Mouse (Mus musculus) ZHBTc4 (cell line): Measurements from ENCODE around the gene Wnt10b.

Experiments used
- DNase-seq: peaks from one replicate; pipeline ENCODE4 v3.0.0-alpha.2; 2011; ENCODE audit warnings: low read depth, low spot score

The Wnt10b gene

DNA sequence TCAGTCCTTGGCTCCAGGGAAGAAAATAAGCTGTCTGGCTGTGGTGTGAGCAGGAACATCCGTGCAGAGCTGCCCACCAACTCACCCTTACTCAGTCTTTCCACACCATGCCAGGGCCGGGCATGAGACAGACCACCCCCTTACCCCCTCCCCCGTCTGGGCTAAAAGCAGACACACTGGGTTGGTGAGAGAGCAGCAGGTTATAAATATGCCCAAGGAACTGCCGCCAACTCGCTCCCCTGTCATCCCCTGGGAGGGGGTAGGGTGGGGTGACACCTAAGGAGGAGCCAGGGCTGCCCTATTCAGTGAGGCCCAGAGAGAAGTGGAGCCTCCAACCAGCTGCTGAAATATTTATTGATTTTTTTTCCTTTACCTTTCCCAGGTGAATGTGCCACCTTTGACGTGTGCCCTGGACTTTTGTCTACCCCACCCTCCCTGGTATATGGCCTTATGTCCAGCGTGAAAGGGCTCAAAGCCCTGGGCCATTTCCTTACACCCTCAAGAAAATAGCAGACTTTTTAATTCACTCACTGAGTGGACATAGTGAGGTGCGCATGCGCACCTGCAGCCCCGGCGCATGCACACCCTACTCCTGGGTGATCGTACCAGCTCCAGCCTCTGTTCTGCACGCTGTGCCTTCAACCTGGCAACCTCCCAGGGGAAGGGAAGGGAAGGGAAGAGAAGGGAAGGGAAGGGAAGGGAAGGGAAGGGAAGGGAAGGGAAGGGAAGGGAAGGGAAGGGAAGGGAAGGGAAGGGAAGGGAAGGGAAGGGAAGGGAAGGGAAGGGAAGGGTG lies 19.0 kb upstream of the Wnt10b start:
- DNase-seq = no peak

DNA sequence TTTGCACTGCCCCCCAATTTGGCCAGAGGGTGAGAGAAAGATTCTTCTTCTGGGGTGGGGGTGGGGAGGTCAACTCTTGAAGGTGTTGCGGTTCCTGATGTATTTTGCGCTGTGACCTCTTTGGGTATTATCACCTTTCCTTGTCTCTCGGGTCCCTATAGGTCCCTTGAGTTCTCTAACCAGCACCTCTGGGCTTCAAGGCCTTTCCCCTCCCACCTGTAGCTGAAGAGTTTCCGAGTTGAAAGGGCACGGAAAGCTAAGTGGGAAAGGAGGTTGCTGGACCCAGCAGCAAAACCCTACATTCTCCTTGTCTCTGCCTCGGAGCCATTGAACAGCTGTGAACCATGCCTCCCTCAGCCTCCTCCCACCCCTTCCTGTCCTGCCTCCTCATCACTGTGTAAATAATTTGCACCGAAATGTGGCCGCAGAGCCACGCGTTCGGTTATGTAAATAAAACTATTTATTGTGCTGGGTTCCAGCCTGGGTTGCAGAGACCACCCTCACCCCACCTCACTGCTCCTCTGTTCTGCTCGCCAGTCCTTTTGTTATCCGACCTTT lies 15.3 kb upstream of the Wnt10b start:
- DNase-seq = no peak

DNA sequence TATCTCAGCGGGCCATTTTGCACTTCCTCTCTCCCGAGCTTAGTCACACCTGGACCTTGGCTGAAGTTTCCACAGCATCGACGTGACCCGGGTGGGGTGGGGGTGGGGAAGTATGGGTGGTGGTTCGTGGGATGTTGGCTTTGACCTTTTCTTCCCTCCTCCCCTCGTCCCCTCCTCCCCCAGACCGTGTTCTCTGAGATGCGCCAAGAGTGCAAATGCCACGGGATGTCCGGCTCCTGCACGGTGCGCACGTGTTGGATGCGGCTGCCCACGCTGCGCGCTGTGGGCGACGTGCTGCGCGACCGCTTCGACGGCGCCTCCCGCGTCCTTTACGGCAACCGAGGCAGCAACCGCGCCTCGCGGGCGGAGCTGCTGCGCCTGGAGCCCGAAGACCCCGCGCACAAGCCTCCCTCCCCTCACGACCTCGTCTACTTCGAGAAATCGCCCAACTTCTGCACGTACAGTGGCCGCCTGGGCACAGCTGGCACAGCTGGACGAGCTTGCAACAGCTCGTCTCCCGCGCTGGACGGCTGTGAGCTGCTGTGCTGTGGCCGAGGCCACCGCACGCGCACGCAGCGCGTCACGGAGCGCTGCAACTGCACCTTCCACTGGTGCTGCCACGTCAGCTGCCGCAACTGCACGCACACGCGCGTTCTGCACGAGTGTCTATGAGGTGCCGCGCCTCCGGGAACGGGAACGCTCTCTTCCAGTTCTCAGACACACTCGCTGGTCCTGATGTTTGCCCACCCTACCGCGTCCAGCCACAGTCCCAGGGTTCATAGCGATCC lies 14.5 kb upstream of the Wnt10b start:
- DNase-seq = peak; percentile 48

DNA sequence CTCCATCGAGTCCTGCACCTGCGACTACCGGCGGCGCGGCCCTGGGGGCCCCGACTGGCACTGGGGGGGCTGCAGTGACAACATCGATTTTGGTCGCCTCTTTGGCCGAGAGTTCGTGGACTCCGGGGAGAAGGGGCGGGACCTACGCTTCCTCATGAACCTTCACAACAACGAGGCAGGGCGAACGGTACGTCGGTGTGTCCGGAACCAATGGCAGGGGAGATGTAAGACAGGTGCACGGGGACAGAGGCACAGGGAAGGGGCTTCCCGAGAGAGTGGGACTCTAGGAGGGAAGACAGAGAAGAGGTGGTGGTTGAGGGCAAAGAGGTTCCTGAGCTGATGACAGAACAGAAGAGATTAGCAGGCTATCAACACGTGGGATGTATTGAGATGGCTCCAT lies 13.8 kb upstream of the Wnt10b start:
- DNase-seq = peak; percentile 47

DNA sequence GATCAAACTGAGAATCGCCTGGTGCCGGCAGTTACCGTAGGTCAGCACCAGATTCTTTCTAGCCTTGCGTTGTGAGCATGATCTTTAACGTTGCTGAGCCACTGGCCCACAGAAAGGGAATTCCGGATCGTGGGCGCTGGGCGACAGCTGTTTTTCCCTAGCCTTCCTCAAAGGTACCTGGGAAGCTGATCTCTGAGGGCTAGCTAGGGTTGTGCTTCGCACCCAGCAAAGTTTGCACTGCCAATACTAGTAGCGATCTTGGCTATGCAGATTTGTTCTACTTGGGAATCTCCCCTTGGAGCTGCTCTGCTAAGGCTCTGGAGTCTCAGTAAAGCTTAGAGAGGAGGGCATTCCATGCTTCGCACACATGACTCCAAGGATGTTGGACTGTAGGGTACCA lies 13.3 kb upstream of the Wnt10b start:
- DNase-seq = peak; percentile 37

DNA sequence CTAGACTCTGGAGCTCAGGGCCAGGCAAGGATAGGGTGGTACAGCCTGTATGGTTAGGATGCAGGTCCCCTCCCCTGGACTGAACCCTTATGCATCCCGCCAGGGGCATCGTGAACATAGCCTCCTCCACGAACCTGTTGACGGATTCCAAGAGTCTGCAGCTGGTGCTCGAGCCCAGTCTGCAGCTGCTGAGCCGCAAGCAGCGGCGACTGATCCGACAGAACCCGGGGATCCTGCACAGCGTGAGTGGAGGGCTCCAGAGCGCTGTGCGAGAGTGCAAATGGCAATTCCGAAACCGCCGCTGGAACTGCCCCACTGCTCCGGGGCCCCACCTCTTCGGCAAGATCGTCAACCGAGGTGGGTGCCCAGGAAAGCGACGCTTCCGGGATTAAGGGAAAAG lies 12.8 kb upstream of the Wnt10b start:
- DNase-seq = peak; percentile 48

DNA sequence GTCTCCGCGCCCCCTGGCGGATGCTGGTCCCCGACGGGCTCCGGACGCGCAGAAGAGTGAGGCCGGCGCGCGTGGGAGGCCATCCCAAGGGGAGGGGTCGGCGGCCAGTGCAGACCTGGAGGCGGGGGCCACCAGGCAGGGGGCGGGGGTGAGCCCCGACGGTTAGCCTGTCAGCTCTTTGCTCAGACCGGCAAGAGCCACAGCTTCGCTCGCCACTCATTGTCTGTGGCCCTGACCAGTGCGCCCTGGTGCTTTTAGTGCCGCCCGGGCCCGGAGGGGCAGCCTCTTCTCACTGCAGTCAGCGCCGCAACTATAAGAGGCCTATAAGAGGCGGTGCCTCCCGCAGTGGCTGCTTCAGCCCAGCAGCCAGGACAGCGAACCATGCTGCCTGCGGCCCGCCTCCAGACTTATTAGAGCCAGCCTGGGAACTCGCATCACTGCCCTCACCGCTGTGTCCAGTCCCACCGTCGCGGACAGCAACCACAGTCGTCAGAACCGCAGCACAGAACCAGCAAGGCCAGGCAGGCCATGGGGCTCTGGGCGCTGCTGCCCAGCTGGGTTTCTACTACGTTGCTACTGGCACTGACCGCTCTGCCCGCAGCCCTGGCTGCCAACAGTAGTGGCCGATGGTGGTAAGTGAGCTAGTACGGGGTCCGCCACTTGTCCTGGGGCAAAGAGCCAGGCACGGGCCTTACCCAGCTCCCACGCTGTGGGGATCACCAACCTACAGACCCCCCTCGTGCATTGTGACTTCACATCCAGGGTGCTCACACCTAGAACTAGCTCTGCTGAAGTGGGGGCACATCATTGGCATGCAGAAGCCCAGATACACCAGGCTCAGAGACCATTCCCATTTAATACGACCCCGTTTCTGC lies 11.9 kb upstream of the Wnt10b start, which contains the start of gene Wnt1:
TSS of gene Wnt1 (plus strand) at position 197 of the 875 bp plus-strand sequence.
- DNase-seq = peak; percentile 72

DNA sequence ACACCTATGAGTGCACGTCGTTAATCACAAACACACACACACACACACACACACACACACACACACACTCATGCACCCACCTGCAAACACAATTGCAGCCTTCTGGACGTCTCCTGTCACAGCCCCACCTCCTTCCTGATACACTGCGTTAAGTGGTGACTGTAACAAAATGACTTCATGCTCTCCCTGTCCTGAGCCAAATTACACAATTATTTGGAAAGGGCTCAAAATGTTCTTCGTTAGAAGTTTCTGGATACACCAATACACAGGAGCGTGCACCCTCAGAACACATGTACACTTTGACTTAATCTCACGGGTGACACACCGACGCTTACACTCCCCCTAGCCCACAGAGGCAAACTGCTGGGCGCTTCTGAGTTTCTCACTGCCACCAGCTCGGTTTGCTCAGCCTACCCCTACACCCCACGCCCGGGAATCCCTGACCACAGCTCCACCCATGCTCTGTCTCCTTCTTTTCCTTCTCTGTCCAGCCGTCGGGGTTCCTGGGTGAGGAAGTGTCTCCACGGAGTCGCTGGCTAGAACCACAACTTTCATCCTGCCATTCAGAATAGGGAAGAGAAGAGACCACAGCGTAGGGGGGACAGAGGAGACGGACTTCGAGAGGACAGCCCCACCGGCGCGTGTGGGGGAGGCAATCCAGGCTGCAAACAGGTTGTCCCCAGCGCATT lies 11.2 kb upstream of the Wnt10b start:
- DNase-seq = no peak

DNA sequence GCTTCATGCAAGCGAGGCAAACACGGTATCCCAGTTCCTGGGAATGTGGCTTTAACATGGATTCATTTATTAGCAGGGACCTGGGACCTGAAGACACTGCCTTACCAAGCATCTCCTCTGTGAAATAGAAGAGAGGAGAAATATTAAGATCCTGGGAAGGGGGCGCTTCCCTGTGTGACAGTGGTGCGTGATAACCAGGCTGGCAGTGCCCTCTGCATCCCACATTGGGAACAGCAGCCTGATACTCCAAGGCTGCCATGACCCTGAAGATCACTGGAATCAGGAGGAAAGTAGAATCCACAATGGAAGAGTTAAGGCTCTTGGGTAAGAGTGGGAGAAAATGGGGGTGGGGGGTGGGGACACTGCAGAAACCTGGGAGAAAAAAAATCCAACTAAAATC lies 10.0 kb upstream of the Wnt10b start:
- DNase-seq = peak; percentile 49

DNA sequence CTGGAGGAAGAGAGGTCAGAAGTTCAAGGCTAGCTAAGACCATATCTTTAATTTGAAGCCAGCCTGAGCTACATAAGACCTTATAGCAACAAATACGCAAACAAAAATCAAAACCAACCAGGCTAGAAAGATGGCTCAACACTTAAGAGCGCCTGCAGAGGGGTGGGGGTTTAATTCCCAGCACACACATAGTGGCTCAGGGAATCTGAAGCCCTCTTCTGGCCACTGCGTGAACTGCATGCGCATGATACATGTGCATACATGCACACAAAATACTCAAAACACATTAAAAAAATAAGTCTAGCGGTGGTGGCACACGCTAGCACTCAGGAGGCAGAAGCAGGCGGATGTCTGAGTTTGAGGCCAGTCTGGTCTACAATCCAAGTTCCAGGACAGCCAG lies 7.8 kb upstream of the Wnt10b start:
- peak; percentile 88 for DNase-seq

DNA sequence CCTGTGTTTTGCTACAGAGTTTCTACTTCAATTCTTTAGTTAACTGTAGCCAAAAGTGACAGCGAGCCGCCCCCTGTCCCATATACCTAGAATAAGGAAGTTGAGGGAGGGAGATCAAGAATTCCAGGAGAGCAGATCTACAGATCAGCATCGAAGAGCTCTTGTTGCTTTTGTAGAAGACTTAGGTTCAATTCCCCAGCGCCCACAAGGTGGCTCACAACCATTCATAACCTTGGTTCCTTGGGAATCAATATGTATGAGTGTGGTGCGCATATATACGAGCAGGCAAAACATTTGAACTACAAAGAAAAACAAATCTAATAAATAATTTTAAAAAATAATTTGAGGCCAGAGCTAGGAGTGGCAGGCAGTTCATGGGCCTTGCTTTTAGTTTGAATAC lies 3.2 kb upstream of the Wnt10b start:
- no peak for DNase-seq

DNA sequence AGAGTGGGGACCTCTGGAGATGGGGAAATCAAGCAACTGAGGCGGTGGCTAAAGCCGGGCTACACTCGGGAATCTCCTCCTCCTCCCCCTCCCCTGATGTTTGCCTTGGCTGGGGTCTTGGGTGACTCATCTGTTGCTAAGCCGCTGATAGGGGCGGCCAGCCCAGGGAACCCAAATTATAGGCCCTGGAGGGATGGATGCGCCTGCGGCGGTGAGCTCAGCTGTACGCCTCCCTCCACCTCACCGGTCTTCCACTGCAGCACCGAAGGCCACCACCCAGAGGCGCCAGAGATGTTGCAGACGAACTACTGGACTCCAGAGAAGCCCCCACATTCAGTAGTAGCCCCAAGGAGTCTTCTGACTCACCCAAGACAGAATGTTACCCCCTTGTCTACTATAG lies 2.6 kb upstream of the Wnt10b start:
- peak; percentile 58 for DNase-seq

DNA sequence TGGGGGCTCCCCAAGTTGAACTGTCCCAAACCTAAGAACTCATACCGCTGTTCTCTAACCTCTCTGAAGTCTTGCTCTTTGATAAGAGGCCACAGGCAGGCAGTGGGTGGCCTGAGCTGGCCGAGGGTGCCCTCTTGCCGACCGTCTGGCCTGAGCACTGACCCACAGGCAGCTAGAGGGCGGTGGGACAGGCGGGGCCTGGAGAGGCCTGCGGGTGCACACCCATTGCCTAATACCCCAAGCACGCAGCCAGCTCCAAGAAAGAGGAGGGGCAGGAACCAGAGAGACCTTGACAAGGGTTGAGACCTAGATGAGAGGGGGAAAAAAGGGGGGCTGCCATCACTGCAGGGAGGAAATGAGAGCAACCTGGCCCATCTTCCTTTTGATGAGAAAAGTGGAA lies 2.1 kb upstream of the Wnt10b start:
- no peak for DNase-seq

DNA sequence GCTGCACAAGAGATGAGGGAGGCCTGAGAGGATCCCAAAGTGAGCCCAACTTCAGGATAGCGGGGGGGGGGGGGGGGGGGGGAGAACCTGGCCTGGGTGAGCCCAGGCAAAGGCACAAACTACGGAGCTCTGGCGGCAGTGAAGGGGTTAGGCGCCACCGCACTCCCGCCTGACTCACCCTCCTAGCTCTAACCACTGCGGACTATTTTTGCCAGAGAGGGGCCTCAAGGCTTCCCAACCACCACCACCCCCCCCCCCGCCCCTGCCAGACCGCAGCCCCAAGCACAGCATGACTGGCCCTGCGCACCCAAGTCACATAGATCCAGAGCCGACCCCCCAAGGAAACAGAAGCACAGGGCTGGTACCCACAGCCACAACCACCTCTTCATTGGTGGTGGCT lies 856 bp upstream of the Wnt10b start:
- no peak for DNase-seq

DNA sequence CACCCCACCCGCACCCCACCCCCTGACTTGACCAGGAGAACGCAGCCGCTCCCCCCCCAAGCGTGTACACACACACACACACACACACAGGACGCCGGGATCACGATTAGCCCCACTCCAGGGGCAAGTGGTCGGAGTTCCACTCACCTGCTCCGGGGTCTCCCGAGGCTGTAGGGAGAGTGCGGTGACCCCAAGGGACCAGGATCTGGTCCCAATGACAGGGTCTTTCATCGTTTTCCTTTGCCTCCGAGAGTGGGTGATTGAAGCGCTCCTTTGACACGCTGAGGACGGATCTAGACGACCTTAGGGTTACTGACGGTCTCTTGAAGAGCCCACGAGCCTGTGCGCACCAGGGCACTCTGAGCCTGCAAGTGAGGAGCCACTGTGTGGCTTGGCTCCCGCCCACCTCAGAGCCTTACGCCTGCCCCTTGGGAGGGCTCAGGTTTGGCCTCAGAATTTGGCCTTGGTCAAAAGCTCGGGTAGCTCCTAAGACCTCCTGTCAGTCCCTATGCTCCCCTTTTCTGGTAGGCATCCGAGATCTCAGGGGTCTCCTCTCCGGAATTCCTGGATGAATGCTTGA lies 331 bp upstream of the Wnt10b start:
- peak; percentile 68 for DNase-seq

DNA sequence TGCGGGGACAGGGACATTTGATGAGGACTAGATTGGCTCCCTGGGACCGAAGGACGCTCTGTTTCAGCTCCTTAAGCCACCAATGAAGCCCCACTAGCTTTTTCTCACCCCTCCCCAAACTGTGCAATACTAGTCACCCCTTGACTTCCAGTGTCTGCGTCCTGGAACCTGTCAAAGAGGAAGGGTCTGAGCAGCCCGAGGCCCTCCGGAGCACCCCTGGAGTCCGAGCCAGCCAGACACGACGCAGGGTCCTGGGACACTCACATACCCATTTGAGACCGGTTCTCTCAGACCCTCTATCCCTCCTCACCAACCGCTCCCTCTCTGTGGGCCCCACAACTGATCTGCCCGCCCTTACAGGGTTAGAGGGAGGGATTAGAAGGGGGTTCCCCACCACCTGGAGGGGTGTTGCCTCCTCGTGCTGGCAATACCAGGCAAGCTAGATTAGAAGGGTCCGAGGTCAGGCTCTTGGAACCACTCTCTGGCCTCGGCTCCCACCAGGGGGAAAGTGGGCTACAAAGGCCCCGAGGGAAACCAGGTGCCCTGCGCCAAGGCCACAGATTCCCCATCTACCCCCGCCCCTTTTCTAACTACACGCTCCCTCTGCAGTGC lies 839 bp downstream of the Wnt10b start:
- peak; percentile 18 for DNase-seq

DNA sequence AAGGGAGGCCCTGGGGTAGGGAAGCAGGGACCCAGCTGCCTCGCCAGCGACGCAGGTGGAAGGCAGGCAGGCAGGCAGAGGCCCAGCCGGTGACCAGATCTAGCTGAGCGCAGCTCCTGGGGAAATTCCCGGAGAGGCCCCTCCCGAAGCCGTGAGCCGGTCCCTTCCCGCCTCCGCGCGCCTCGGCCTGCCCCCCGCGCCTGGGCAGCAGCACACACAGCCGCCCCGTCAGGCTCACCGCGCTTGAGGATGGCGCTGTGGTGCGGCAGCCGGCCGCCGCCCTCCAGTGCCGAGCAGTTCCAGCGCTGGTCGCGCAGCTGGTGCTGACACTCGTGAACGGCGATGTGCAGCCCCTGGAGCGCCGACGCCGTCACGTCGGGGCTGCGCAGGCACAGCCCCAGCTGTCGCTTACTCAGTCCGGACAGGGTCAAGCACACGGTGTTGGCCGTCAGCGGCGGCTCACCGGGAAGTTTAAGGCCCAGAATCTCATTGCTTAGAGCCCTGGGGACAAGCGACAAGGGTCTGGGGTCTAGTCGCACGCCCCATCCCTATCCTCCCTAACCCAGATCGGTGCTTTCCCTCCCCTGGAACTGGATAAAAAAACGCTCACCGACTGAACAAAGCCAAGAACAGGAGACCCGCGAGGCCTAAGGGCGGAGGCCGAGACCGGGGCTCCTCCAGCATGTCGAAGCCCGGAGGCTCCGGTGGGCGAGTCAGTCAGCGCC lies 1.5 kb downstream of the Wnt10b start:
- peak; percentile 67 for DNase-seq

DNA sequence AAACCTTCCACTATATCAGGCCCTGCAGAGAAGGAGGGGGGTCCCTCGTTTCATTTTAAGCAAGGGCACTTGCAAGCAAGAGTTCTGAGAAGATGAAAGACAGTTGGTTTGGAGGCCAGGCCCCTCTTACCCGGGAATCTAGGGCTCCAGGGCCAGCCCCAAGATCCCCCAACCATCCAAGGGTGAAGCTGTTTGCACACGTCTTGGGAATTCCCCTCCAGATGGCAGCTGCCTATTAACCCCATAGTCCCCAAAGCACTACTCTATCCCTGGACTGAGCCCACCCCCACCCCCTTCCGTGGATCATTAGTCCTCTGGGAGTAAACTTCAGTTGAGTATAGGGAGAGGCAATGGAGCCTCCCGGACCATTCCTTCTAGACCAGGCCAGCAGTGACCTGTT lies 2.4 kb downstream of the Wnt10b start:
- no peak for DNase-seq

DNA sequence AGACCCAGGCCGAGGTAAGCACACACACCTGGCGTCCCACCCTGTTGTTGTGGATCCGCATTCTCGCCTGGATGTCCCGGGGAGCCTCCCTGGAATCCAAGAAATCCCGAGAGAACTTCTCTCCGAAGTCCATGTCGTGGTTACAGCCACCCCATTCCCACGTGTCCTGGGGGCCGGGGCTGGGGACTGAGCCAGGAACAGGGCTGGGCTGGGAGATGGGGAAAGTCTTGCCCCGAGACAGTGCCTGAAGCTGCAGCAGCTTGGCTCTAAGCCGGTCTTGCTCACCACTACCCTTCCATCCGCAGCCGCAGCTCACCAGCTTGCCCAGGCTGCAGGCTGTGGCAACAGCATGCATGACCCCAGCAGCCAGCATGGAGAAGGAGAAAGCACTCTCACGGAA lies 3.9 kb downstream of the Wnt10b start:
- peak; percentile 32 for DNase-seq
